Mouse (Mus musculus): Measurements from ENCODE around the gene Mafb. TPM values are rescaled to one million over a fixed set of nuclear protein-coding genes. Genes with fewer than 3 reads are reported as not detected.

Gene Mafb
- total and polyA plus RNA-seq, 2 experiments from 2014 or later = 5.8 to 9.0 TPM

- H3K36me3 ChIP-seq (ENCODE audit: insufficient read depth, low read length) = no peaks in the 10 kb centered on the region
- DNase-seq (ENCODE audit: low spot score) (no peak), ATAC-seq (ENCODE audit: low FRiP score) (peak; percentile 61)
- peaks cover 67% of the 10 kb centered on the region for H3K27me3 ChIP-seq (ENCODE audit: insufficient read depth, low read length)
- TF ChIP-seq CTCF (IDR thresholded peaks at IDR 0.05) = no peak
- peak overlapping the region; percentile 60 for H3K9ac ChIP-seq (replicated peaks; ENCODE audit: low read length, poor library complexity, severe bottlenecking)
- WGBS = under 1% methylated on average over 73 of the region's 95 CpGs
- H3K4me1 ChIP-seq (ENCODE audit: insufficient read depth, low read length) = peaks cover 7% of the 10 kb centered on the region; the same call in 1 of the 2 replicates
- H3K4me2 ChIP-seq (ENCODE audit: low read depth, low read length, poor library complexity, severe bottlenecking) = peak overlapping the region; percentile 95
- H3K4me3 ChIP-seq (ENCODE audit: low read depth, low read length) = peak overlapping the region; percentile 52
- no peaks in the 10 kb centered on the region for H3K9me3 ChIP-seq (ENCODE audit: low read length)
- H3K27ac ChIP-seq (ENCODE audit: low read depth, low read length) = no peak overlapping the region
Observed at GRCm38 (mm10) chr2:160366111-160366979, 520 bp downstream of the Mafb start.

- no peak for DNase-seq (ENCODE audit: low spot score)
- Histone ChIP-seq H3K4me2 (ENCODE audit: low read depth, low read length, poor library complexity, severe bottlenecking) (peak overlapping the region; percentile 95), H3K27ac (ENCODE audit: low read depth, low read length) (no peak overlapping the region), H3K4me3 (ENCODE audit: low read depth, low read length) (peak overlapping the region; percentile 52), H3K27me3 (ENCODE audit: insufficient read depth, low read length) (peaks cover 63% of the 10 kb centered on the region), H3K4me1 (ENCODE audit: insufficient read depth, low read length) (peaks cover 7% of the 10 kb centered on the region; the same call in 1 of the 2 replicates), H3K36me3 (ENCODE audit: insufficient read depth, low read length) (no peaks in the 10 kb centered on the region), H3K9me3 (ENCODE audit: low read length) (no peaks in the 10 kb centered on the region), H3K9ac (replicated peaks; ENCODE audit: low read length, poor library complexity, severe bottlenecking) (0 out of 2 replicates have a peak overlapping the region, but pooled peaks have one; percentile 29)
- 1% methylated on average over 50 of the region's 50 CpGs for WGBS
- no peak for ATAC-seq (ENCODE audit: low FRiP score)
- TF ChIP-seq CTCF (IDR thresholded peaks at IDR 0.05) = no peak
Observed at GRCm38 (mm10) chr2:160365107-160365911, 1.6 kb downstream of the Mafb start.

- no peak for DNase-seq (ENCODE audit: low spot score)
- no peak for ATAC-seq (ENCODE audit: low FRiP score)
- Histone ChIP-seq H3K4me2 (ENCODE audit: low read depth, low read length, poor library complexity, severe bottlenecking) (peak overlapping the region; percentile 33), H3K4me1 (ENCODE audit: insufficient read depth, low read length) (peaks cover 7% of the 10 kb centered on the region; the same call in 1 of the 2 replicates), H3K27ac (ENCODE audit: low read depth, low read length) (no peak overlapping the region), H3K4me3 (ENCODE audit: low read depth, low read length) (peak overlapping the region; percentile 52), H3K9ac (replicated peaks; ENCODE audit: low read length, poor library complexity, severe bottlenecking) (no peak overlapping the region), H3K9me3 (ENCODE audit: low read length) (no peaks in the 10 kb centered on the region), H3K36me3 (ENCODE audit: insufficient read depth, low read length) (no peaks in the 10 kb centered on the region), H3K27me3 (ENCODE audit: insufficient read depth, low read length) (peaks cover 63% of the 10 kb centered on the region)
- 7% methylated on average over 12 of the region's 12 CpGs for WGBS
- no peak for TF ChIP-seq CTCF (IDR thresholded peaks at IDR 0.05)
Observed at GRCm38 (mm10) chr2:160364666-160365065, 2.2 kb downstream of the Mafb start.

GRCm38 (mm10) chr2:160364128-160364650 lies 2.7 kb downstream of the Mafb start:
- Histone ChIP-seq H3K9ac (replicated peaks; ENCODE audit: low read length, poor library complexity, severe bottlenecking) (no peak overlapping the region), H3K4me3 (ENCODE audit: low read depth, low read length) (peak overlapping the region; percentile 14), H3K27me3 (ENCODE audit: insufficient read depth, low read length) (peaks cover 63% of the 10 kb centered on the region), H3K4me1 (ENCODE audit: insufficient read depth, low read length) (peaks cover 7% of the 10 kb centered on the region; the same call in 1 of the 2 replicates), H3K9me3 (ENCODE audit: low read length) (no peaks in the 10 kb centered on the region), H3K4me2 (ENCODE audit: low read depth, low read length, poor library complexity, severe bottlenecking) (peak overlapping the region; percentile 33), H3K27ac (ENCODE audit: low read depth, low read length) (no peak overlapping the region), H3K36me3 (ENCODE audit: insufficient read depth, low read length) (no peaks in the 10 kb centered on the region)
- DNase-seq (ENCODE audit: low spot score) (no peak), ATAC-seq (ENCODE audit: low FRiP score) (no peak)
- no peak for TF ChIP-seq CTCF (IDR thresholded peaks at IDR 0.05)
- 9% methylated on average over 9 of the region's 9 CpGs for WGBS

GRCm38 (mm10) chr2:160363201-160363600 lies 3.7 kb downstream of the Mafb start:
- 59% methylated on average over 4 of the region's 4 CpGs for WGBS
- no peak overlapping the region for H3K4me2 ChIP-seq (ENCODE audit: low read depth, low read length, poor library complexity, severe bottlenecking)
- no peak for TF ChIP-seq CTCF (IDR thresholded peaks at IDR 0.05)
- H3K9ac ChIP-seq (replicated peaks; ENCODE audit: low read length, poor library complexity, severe bottlenecking) = no peak overlapping the region
- no peak for ATAC-seq (ENCODE audit: low FRiP score)
- H3K4me3 ChIP-seq (ENCODE audit: low read depth, low read length) = no peak overlapping the region
- peaks cover 7% of the 10 kb centered on the region; the same call in 1 of the 2 replicates for H3K4me1 ChIP-seq (ENCODE audit: insufficient read depth, low read length)
- H3K36me3 ChIP-seq (ENCODE audit: insufficient read depth, low read length) = no peaks in the 10 kb centered on the region
- H3K27ac ChIP-seq (ENCODE audit: low read depth, low read length) = no peak overlapping the region
- H3K9me3 ChIP-seq (ENCODE audit: low read length) = no peaks in the 10 kb centered on the region
- no peak for DNase-seq (ENCODE audit: low spot score)
- peaks cover 64% of the 10 kb centered on the region for H3K27me3 ChIP-seq (ENCODE audit: insufficient read depth, low read length)

Measured in midbrain, postnatal 0 days (tissue).